Mouse (Mus musculus) testis, adult 2 months (tissue): ENCODE results near the gene Hmbs.

ENCODE experiments used
- CTCF ChIP-seq: fragments of 200-500 bp; IDR thresholded peaks from 2 replicates; pipeline ENCODE4 v1.5.1; 2012; ENCODE audit warnings: low read depth, mild to moderate bottlenecking, inconsistent platforms, low read length, moderate library complexity; ENCODE audit not compliant: control insufficient read depth, insufficient read depth, insufficient replicate concordance
- POLR2A ChIP-seq: fragments of 200-500 bp; IDR thresholded peaks from 2 replicates; pipeline ENCODE4 v1.6.1; 2012; ENCODE audit warnings: low read depth, mild to moderate bottlenecking, inconsistent platforms, low read length, moderate library complexity; ENCODE audit not compliant: control insufficient read depth

- TF ChIP-seq CTCF (no peak), POLR2A (no peak)
Observed at GRCm38 (mm10) chr9:44337436-44338169, 6.4 kb downstream of the Hmbs start.
